Mouse (Mus musculus): ENCODE measurements around the gene H2-D1. TPM values are rescaled to one million over a fixed set of nuclear protein-coding genes. Genes with fewer than 3 reads are reported as not detected.

The H2-D1 gene
- polyA plus RNA-seq, 1 experiment from 2014 or later, result 45.9 TPM

DNA sequence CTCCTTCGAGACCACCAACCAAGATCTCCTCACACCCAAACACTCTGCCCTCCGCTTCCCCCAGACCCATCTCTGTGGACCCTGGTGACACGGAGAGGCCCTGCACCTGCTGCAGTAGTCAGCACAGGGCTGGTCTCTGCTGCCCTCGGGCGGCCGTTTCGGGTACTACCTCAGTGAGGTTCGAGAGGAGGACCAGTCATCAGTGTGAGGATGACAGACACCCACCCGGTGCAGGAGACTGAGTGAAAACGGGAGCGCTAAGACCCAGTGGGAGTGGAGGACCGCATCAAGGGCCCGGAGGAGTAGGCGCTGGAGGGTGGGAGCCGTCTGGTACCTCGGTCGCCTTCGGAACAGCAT is 26.2 kb upstream of the H2-D1 start:
- Histone ChIP-seq H3K4me1 (ENCODE audit: control insufficient read depth, insufficient read depth, low read length) (peaks cover 18% of the 10 kb centered on the region), H3K27me3 (ENCODE audit: control insufficient read depth, insufficient read depth, low read length) (no peaks in the 10 kb centered on the region)

DNA sequence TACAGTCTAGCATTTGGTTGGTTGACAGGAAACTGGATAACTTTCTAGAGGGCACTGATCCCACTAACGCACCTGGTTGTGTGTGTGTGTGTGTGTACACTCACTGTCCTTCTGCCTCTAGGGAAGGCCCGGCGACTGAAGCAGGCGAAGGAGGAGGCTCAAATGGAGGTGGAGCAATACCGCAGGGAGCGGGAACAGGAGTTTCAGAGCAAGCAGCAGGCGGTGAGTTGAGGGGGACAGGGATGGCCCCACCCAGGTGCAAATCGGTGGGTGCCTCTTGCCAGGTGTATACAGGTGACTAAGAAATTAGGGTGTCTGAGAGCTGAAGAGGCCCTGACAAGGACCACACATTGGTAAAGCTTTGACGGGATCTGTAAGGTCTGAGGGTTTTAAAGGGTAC is 25.5 kb upstream of the H2-D1 start:
- no peaks in the 10 kb centered on the region for H3K27me3 ChIP-seq (ENCODE audit: control insufficient read depth, insufficient read depth, low read length)
- DNase-seq (ENCODE audit: low spot score, missing footprints), result no peak
- ATAC-seq (ENCODE audit: low FRiP score), result no peak
- no peak overlapping the region for H3K27ac ChIP-seq (ENCODE audit: low read depth, low read length)
- H3K4me1 ChIP-seq (ENCODE audit: control insufficient read depth, insufficient read depth, low read length), result peaks cover 15% of the 10 kb centered on the region
- no peak overlapping the region; the same call in 1 of the 2 replicates for H3K4me2 ChIP-seq
- no peak overlapping the region for H3K9ac ChIP-seq (ENCODE audit: low read length)
- H3K36me3 ChIP-seq (ENCODE audit: control insufficient read depth, insufficient read depth, low read length), result no peaks in the 10 kb centered on the region
- no peaks in the 10 kb centered on the region for H3K9me3 ChIP-seq (ENCODE audit: control insufficient read depth, low read length)
- H3K4me3 ChIP-seq (ENCODE audit: low read depth, low read length), result peak overlapping the region; percentile 61; the same call in 1 of the 2 replicates
- WGBS, result 73% methylated on average over 9 of the region's 9 CpGs

More for the DNA sequence above, 26.2 kb upstream of the H2-D1 start:
- Histone ChIP-seq H3K9me3 (ENCODE audit: control insufficient read depth, low read length) (no peaks in the 10 kb centered on the region), H3K9ac (ENCODE audit: low read length) (peak overlapping the region; percentile 91), H3K4me2 (peak overlapping the region; percentile 75), H3K4me3 (ENCODE audit: low read depth, low read length) (peak overlapping the region; percentile 61), H3K36me3 (ENCODE audit: control insufficient read depth, insufficient read depth, low read length) (no peaks in the 10 kb centered on the region; the same call in 1 of the 2 replicates), H3K27ac (ENCODE audit: low read depth, low read length) (peak overlapping the region; percentile 85)
- ATAC-seq (ENCODE audit: low FRiP score) (peak; percentile 80), DNase-seq (ENCODE audit: low spot score, missing footprints) (peak; percentile 100)
- WGBS, result 1% methylated on average over 18 of the region's 18 CpGs

DNA sequence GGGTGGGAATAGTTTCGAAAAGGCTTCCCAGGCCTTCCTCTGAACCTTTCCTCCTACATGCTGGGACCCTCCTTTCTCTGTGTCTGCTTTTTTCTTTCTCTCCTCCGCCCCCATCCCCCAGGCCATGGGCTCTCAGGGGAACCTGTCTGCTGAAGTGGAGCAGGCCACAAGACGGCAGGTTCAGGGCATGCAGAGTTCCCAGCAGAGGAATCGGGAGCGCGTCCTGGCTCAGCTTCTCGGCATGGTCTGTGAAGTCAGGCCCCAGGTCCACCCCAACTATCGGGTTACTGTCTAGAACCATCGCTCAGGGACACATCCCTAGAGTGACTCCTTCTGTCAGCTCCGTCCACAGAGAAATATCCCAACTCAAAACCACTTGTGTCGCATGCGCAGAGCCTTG is 25.0 kb upstream of the H2-D1 start:
- H3K9me3 ChIP-seq (ENCODE audit: control insufficient read depth, low read length), result no peaks in the 10 kb centered on the region
- H3K9ac ChIP-seq (ENCODE audit: low read length), result no peak overlapping the region
- no peak overlapping the region for H3K4me3 ChIP-seq (ENCODE audit: low read depth, low read length)
- H3K4me2 ChIP-seq, result no peak overlapping the region
- no peaks in the 10 kb centered on the region for H3K27me3 ChIP-seq (ENCODE audit: control insufficient read depth, insufficient read depth, low read length)
- H3K27ac ChIP-seq (ENCODE audit: low read depth, low read length), result no peak overlapping the region
- H3K4me1 ChIP-seq (ENCODE audit: control insufficient read depth, insufficient read depth, low read length), result peaks cover 15% of the 10 kb centered on the region
- no peak for ATAC-seq (ENCODE audit: low FRiP score)
- 84% methylated on average over 12 of the region's 12 CpGs for WGBS
- DNase-seq (ENCODE audit: low spot score, missing footprints), result no peak
- no peaks in the 10 kb centered on the region for H3K36me3 ChIP-seq (ENCODE audit: control insufficient read depth, insufficient read depth, low read length)

DNA sequence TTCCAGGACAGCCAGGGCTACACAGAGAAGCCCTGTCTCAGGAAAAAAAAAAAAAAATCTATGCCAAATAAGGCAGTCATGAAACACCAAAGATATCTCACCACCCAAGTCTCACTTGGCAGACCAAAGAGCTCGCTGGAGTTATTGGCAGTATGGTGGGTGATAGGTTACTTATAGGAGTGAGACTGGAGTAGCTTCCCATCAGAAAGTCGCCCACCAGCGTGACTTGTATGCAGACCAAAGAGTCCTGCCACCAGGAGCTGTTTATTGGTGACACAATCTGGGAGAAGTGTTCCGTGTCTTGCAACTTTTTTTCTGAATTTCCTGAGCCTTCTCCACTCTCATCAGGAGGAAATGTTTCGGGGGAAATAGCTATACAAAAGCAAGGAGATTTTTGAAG is 22.8 kb upstream of the H2-D1 start:
- Histone ChIP-seq H3K36me3 (ENCODE audit: control insufficient read depth, insufficient read depth, low read length) (peaks cover 12% of the 10 kb centered on the region), H3K27ac (ENCODE audit: low read depth, low read length) (no peak overlapping the region), H3K4me2 (no peak overlapping the region), H3K9me3 (ENCODE audit: control insufficient read depth, low read length) (no peaks in the 10 kb centered on the region), H3K4me3 (ENCODE audit: low read depth, low read length) (no peak overlapping the region), H3K9ac (ENCODE audit: low read length) (no peak overlapping the region), H3K27me3 (ENCODE audit: control insufficient read depth, insufficient read depth, low read length) (no peaks in the 10 kb centered on the region), H3K4me1 (ENCODE audit: control insufficient read depth, insufficient read depth, low read length) (peaks cover 31% of the 10 kb centered on the region)
- no peak for ATAC-seq (ENCODE audit: low FRiP score)
- 84% methylated on average over 5 of the region's 5 CpGs for WGBS
- DNase-seq (ENCODE audit: low spot score, missing footprints), result no peak

DNA sequence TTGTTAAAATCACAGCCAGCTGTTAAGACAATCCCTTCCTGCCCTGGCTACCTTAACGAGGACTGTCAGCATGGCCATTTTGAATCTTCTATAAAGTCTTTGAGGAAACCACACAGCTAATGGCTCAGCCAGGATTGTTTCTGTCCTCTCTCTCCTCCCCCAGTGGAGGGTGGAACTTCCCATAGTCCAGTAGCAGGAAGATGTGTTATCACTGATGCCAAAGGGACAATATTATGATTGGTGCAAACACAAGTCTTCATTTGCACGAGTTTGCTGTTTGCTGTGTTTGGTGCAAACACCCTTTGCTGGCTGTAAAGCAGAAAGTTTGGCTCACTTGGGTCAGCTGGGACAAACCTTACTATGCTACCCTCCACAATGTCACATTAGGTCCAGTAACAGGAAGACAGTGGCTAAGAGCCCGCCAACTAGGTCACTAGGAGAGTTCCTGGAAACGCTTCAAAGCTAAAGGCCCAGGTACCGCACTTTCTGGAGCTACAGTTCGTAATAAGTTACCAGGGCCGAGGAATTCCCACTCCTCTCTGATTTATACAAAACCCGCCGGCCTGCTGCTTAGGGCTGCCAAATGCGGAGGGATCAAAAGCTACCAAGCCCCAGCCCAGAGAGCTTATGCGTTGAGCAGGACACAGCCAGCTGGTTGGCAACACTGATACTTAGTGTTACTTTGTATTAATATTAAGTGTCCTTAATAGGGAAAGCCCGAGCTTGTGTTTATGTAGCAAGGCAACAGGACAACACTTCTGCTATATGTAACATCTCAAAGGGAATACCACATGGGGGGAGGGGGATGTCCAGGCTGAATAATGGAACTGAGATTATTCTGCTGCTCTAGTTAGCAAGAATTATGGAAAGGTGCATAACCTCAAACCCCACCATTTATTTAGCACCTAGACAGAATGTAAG is 21.9 kb upstream of the H2-D1 start:
- peaks cover 38% of the 10 kb centered on the region for H3K4me1 ChIP-seq (ENCODE audit: control insufficient read depth, insufficient read depth, low read length)
- H3K4me2 ChIP-seq, result peak overlapping the region; percentile 97
- peak; percentile 1; the same call in 1 of the 2 replicates for ATAC-seq (ENCODE audit: low FRiP score)
- peaks cover 21% of the 10 kb centered on the region for H3K36me3 ChIP-seq (ENCODE audit: control insufficient read depth, insufficient read depth, low read length)
- no peaks in the 10 kb centered on the region for H3K27me3 ChIP-seq (ENCODE audit: control insufficient read depth, insufficient read depth, low read length)
- H3K9me3 ChIP-seq (ENCODE audit: control insufficient read depth, low read length), result no peaks in the 10 kb centered on the region
- peak overlapping the region; percentile 99 for H3K4me3 ChIP-seq (ENCODE audit: low read depth, low read length)
- H3K27ac ChIP-seq (ENCODE audit: low read depth, low read length), result peak overlapping the region; percentile 94; the same call in 1 of the 2 replicates
- 31% methylated on average over 12 of the region's 12 CpGs for WGBS
- H3K9ac ChIP-seq (ENCODE audit: low read length), result peak overlapping the region; percentile 100
- no peak for DNase-seq (ENCODE audit: low spot score, missing footprints)

DNA sequence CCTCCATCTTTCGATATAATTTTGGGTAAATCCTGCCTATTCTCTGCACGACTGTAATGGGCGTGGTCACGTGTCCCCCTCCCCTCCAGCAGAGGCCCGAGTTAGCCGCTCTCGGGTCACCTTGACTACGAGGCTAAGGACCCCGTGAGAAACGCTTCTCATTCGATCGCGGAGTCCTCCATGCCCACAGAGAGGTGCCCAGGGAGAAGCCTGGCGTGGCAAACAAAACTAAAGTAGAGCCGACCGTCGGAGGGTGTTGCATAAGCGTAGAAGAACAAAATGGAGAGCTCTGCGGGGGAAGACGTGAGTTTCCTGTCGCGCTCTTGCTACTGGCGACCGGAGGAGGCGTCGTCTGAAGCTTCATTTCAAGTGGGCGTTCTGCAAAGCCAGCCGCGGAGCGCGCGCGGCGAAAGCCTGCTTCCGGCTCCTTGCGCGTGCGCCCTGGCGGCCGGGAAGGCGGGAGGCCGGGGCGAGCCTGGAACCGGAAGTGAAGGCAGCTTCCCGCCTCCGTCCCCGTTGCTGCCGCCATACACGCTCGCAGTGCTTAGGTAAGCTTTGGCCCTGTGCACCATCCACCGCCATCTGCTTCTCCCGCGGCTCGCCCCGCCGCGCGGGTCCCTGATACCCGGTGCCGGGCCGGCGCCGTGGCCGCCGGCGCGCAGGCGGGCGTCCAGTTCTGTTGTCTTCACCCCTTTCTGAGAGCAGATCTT is 21.1 kb upstream of the H2-D1 start, which contains the start of gene Ddx39b:
TSS of gene Ddx39b (plus strand) at position 442 of the 710 bp plus-strand sequence.
- peak; percentile 90 for ATAC-seq (ENCODE audit: low FRiP score)
- whole genome bisulfite sequencing, result under 1% methylated on average over 69 of the region's 69 CpGs
- H3K4me1 ChIP-seq (ENCODE audit: control insufficient read depth, insufficient read depth, low read length), result peaks cover 40% of the 10 kb centered on the region

DNA sequence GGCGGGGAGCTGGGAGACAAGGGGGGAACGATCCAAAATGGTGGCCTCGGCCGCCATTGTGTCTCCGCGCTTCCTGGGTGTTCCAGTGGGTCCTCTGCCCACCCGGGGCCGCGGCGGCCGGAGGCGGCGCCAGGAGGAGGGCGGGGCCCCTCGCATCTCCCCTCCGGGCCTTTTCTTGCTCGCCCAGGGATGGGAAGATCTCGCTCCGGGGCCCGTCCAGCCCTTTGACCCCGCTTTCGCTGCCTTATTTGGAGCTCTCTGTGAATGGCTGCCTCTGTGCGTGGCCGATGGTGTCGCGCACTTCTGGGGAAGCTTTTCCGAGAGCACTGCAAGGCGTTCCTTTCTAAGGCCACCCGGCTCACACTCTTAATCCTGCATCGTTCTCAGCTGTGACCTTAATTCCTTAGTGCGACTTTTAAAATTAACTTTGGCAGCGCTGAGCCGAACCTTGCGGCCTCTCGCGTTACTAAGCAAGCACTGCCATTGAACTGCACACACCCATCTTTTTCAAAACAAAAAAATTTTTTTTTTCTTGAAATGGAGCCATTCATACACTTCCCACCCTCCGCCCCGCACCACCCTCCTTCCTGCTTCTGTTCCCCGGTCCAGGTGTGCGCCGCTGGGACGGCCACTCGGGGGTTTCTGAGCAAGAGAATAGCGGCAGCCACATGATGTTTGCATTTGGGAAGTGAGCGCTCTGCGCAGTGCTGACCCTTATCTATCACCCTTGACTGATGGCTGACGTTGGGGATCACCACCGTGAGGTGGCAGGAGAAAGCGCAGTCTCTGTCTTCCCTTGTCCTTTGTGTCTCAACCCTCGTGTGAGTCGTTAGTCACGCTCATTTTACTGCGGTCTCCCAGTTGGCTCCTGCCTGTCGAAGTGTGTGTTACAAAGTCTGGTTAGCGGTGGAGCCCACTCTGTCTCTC is 20.3 kb upstream of the H2-D1 start:
- Histone ChIP-seq H3K27me3 (ENCODE audit: control insufficient read depth, insufficient read depth, low read length) (no peaks in the 10 kb centered on the region), H3K9me3 (ENCODE audit: control insufficient read depth, low read length) (no peaks in the 10 kb centered on the region), H3K9ac (ENCODE audit: low read length) (peak overlapping the region; percentile 100), H3K4me1 (ENCODE audit: control insufficient read depth, insufficient read depth, low read length) (peaks cover 37% of the 10 kb centered on the region), H3K4me3 (ENCODE audit: low read depth, low read length) (peak overlapping the region; percentile 99), H3K4me2 (peak overlapping the region; percentile 97), H3K27ac (ENCODE audit: low read depth, low read length) (peak overlapping the region; percentile 94), H3K36me3 (ENCODE audit: control insufficient read depth, insufficient read depth, low read length) (peaks cover 34% of the 10 kb centered on the region)
- DNase-seq (ENCODE audit: low spot score, missing footprints), result peak; percentile 96
- WGBS, result under 1% methylated on average over 54 of the region's 55 CpGs
- ATAC-seq (ENCODE audit: low FRiP score), result peak; percentile 42

More for the DNA sequence above, 21.1 kb upstream of the H2-D1 start, which contains the start of gene Ddx39b:
- Histone ChIP-seq H3K4me2 (peak within 1 kb of the TSS; percentile 97), H3K9ac (ENCODE audit: low read length) (peak within 1 kb of the TSS; percentile 100), H3K9me3 (ENCODE audit: control insufficient read depth, low read length) (no peaks in the 10 kb centered on the region), H3K27ac (ENCODE audit: low read depth, low read length) (peak within 1 kb of the TSS; percentile 94), H3K36me3 (ENCODE audit: control insufficient read depth, insufficient read depth, low read length) (peaks cover 26% of the 10 kb centered on the region), H3K4me3 (ENCODE audit: low read depth, low read length) (peak within 1 kb of the TSS; percentile 99), H3K27me3 (ENCODE audit: control insufficient read depth, insufficient read depth, low read length) (no peaks in the 10 kb centered on the region)
- peak; percentile 99 for DNase-seq (ENCODE audit: low spot score, missing footprints)

DNA sequence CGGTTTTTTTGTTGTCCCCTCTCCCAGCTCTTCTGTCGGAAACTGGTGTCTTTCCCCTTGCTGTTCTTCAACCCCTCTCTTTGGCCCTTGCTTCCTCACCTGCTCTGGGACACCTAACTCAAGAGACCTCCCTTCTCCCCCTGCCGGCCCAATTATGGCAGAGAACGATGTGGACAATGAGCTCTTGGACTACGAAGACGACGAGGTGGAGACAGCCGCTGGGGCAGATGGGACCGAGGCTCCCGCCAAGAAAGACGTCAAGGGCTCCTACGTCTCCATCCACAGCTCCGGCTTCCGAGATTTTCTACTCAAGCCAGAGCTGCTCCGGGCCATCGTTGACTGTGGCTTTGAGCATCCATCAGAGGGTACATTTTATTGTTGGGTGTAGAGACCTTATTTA is 19.4 kb upstream of the H2-D1 start:
- Histone ChIP-seq H3K27ac (ENCODE audit: low read depth, low read length) (peak overlapping the region; percentile 94), H3K9me3 (ENCODE audit: control insufficient read depth, low read length) (no peaks in the 10 kb centered on the region), H3K4me2 (peak overlapping the region; percentile 97), H3K27me3 (ENCODE audit: control insufficient read depth, insufficient read depth, low read length) (no peaks in the 10 kb centered on the region), H3K36me3 (ENCODE audit: control insufficient read depth, insufficient read depth, low read length) (peaks cover 39% of the 10 kb centered on the region), H3K9ac (ENCODE audit: low read length) (peak overlapping the region; percentile 100), H3K4me1 (ENCODE audit: control insufficient read depth, insufficient read depth, low read length) (peaks cover 37% of the 10 kb centered on the region), H3K4me3 (ENCODE audit: low read depth, low read length) (peak overlapping the region; percentile 99)
- ATAC-seq (ENCODE audit: low FRiP score) (no peak), DNase-seq (ENCODE audit: low spot score, missing footprints) (peak; percentile 94)
- WGBS, result 6% methylated on average over 16 of the region's 16 CpGs

All from midbrain, embryonic 11.5 days (tissue).